Mouse (Mus musculus): ENCODE data around the gene Hint1. TPM values are rescaled to one million over a fixed set of nuclear protein-coding genes. Genes with fewer than 3 reads are reported as not detected.

Gene Hint1
- total and polyA plus RNA-seq, 3 experiments, result 854 to 1,228 (median 1,034) TPM

DNA sequence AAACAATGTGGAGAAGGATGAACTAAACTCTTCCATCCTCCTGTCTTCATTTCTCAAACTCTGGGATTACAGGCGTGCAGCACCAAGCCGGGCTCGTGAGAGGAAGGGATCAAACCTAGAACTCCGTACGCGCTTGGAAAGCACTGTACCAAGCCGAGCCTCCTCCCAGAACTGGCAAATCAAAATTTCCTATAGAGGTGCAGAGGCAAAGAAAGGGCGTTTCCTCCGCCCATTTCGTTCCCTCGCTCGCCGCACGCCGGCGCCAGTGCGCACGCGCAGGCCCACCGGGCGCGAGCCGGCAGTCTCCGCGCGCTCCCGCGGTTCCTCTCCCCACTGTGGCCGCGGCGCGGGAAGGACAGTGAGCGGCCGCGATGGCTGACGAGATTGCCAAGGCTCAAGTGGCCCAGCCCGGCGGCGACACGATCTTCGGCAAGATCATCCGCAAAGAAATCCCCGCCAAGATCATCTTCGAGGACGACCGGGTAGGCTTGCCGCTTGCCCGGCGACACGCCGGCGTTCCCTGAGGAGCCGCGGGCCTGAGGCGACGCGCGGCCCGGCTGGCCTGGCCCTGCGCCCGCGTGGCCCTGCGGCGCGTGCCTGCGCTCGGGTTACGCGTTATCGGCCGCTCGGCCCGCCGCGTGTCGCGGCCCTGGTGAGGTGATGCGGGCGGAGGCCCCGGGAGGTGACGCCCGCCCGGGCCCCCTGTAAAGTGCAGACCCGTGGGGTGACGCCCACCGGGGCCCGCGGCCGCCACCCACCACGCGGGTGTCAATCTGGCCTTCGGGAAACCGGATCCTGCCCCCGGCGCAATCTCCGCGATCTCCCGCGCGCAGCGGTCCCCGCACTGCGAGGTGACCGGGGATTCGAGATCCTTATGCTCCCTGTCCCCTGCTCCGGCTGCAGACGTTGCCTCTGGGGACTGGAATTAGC is at the start of gene Hint1 (continued):
- TF ChIP-seq RAD21 (IDR thresholded peaks at IDR 0.05; ENCODE audit: low read depth, low read length), result no peak

DNA sequence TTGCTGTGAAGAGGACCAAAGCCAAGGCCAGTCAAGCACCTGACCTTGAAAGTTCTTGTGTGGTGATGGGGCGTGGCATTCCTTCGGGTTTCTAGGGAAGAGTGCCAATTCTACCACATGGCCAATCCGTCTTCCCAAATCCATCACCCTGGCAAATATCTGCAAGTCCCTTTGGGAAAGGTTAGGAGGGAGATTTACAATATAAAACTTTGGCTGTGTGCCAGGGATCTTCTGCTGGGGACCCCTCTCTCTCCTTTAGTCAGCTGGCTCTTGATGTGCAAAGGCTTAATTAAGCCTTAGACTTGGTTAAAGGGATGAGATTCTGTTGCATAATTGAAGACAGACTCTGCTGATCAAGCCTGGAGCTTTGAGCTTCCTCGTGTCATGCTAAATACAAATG is 48.7 kb upstream of the Hint1 start:
- TF ChIP-seq UBTF (IDR thresholded peaks at IDR 0.05; ENCODE audit: low read depth, low read length), result no peak
- no peak for TF ChIP-seq TCF12 (IDR thresholded peaks at IDR 0.05; ENCODE audit: low read depth, low read length)
- no peak for TF ChIP-seq GABPA (IDR thresholded peaks at IDR 0.05; ENCODE audit: insufficient replicate concordance, low read depth, low read length)
- TF ChIP-seq IRF4 (IDR thresholded peaks at IDR 0.05; ENCODE audit: low read depth, low read length), result no peak
- no peak for TF ChIP-seq SIN3A (IDR thresholded peaks at IDR 0.05; ENCODE audit: low read length)
- no peak for TF ChIP-seq MAX (IDR thresholded peaks at IDR 0.05; ENCODE audit: low read length)
- no peak for TF ChIP-seq MAZ (IDR thresholded peaks at IDR 0.05; ENCODE audit: low read depth, low read length)
- no peak for TF ChIP-seq EP300 (IDR thresholded peaks at IDR 0.05; ENCODE audit: low read length)
- TF ChIP-seq KAT2A (IDR thresholded peaks at IDR 0.05; ENCODE audit: insufficient replicate concordance, low read length), result no peak
- TF ChIP-seq ZKSCAN1 (IDR thresholded peaks at IDR 0.05; ENCODE audit: borderline replicate concordance, low read depth, low read length), result no peak
- TF ChIP-seq USF2 (conservative IDR thresholded peaks at IDR 0.05; ENCODE audit: low read depth, low read length), result no peak
- no peak for TF ChIP-seq MAFK (IDR thresholded peaks at IDR 0.05; ENCODE audit: insufficient replicate concordance, low read length)
- TF ChIP-seq ELF1 (IDR thresholded peaks at IDR 0.05; ENCODE audit: low read depth, low read length), result no peak
- TF ChIP-seq JUND (conservative IDR thresholded peaks at IDR 0.05; ENCODE audit: low read depth, low read length), result no peak
- no peak for TF ChIP-seq NRF1 (IDR thresholded peaks at IDR 0.05; ENCODE audit: low read depth, low read length)
- TF ChIP-seq POLR2AphosphoS2 (IDR thresholded peaks at IDR 0.05; ENCODE audit: low read depth, low read length), result no peak
- TF ChIP-seq TBP (conservative IDR thresholded peaks at IDR 0.05; ENCODE audit: low read depth, low read length), result no peak
- no peak overlapping the region for H3K4me2 ChIP-seq (ENCODE audit: insufficient read depth, low read depth, poor library complexity, severe bottlenecking)
- H3K27me3 ChIP-seq (replicated peaks), result no peaks in the 10 kb centered on the region
- H3K27ac ChIP-seq (ENCODE audit: insufficient read depth, low read depth), result no peak overlapping the region
- H3K4me3 ChIP-seq (replicated peaks in 1 of 3; ENCODE audit: low read depth in 2 of 3, low read length in 2 of 3, poor library complexity in 1 of 3), result no peak overlapping the region
- DNase-seq (ENCODE audit: extremely low read depth), result no peak
- dilution Hi-C loops (cut with MboI; ENCODE audit: extremely low pct_ligation_motif_present, extremely low pct_unique_long_range_greater_than_20kb, low sequenced_read_pairs), result no loop called here
- H3K36me3 ChIP-seq (replicated peaks in 1 of 2; ENCODE audit: control insufficient read depth in 1 of 2, insufficient read depth in 1 of 2, low read length in 1 of 2), result no peaks in the 10 kb centered on the region
- in situ Hi-C loops (cut with MboI; ENCODE audit: low pct_ligation_motif_present, low pct_unique_long_range_greater_than_20kb, low sequenced_read_pairs), result no loop called here
- H3K4me1 ChIP-seq (ENCODE audit: control insufficient read depth in 1 of 2, insufficient read depth in 2 of 2), result peaks cover 3 to 7% of the 10 kb centered on the region in 2 experiments; a peak in 3 of 4 replicates
- H3K9ac ChIP-seq (ENCODE audit: insufficient read depth, low read depth), result no peak overlapping the region
- H3K9me3 ChIP-seq (replicated peaks; ENCODE audit: low read length), result peaks cover 13% of the 10 kb centered on the region
- H3K79me2 ChIP-seq (replicated peaks; ENCODE audit: control insufficient read depth, extremely low read depth, insufficient read depth, poor library complexity, severe bottlenecking), result no peaks in the 10 kb centered on the region

Data from CH12.LX (cell line).